Mouse (Mus musculus): ENCODE results near the gene Zfp27. TPM values are rescaled to one million over a fixed set of nuclear protein-coding genes. Genes with fewer than 3 reads are reported as not detected.

The Zfp27 gene
- total and polyA plus RNA-seq, 3 experiments: 8.4 to 9.7 (median 9.0) TPM

GRCm38 (mm10) chr7:29907206-29907605, 834 bp upstream of the Zfp27 start:
- no peaks in the 10 kb centered on the region for H3K9me3 ChIP-seq (replicated peaks; ENCODE audit: low read length)
- H3K9ac ChIP-seq (ENCODE audit: insufficient read depth, low read depth): no peak overlapping the region
- peaks cover 6 to 30% of the 10 kb centered on the region in 2 experiments for H3K4me1 ChIP-seq (ENCODE audit: control insufficient read depth in 1 of 2, insufficient read depth in 2 of 2)
- no peak for TF ChIP-seq CTCF (conservative IDR thresholded peaks at IDR 0.05 in 1 of 2, IDR thresholded peaks at IDR 0.05 in 1 of 2; ENCODE audit: low read depth in 2 of 2, low read length in 2 of 2)
- TF ChIP-seq TCF12 (IDR thresholded peaks at IDR 0.05; ENCODE audit: low read depth, low read length): no peak
- TF ChIP-seq MAFK (IDR thresholded peaks at IDR 0.05; ENCODE audit: insufficient replicate concordance, low read length): no peak
- TF ChIP-seq MEF2A (IDR thresholded peaks at IDR 0.05; ENCODE audit: borderline replicate concordance, low read depth, low read length): no peak
- no peaks in the 10 kb centered on the region for H3K27me3 ChIP-seq (replicated peaks)
- no peak overlapping the region for H3K4me2 ChIP-seq (ENCODE audit: insufficient read depth, low read depth, poor library complexity, severe bottlenecking)
- H3K4me3 ChIP-seq (replicated peaks in 1 of 3; ENCODE audit: low read depth in 2 of 3, low read length in 2 of 3, poor library complexity in 1 of 3): no peak overlapping the region
- in situ Hi-C loops (cut with MboI; ENCODE audit: low pct_ligation_motif_present, low pct_unique_long_range_greater_than_20kb, low sequenced_read_pairs): no loop called here
- H3K79me2 ChIP-seq (replicated peaks; ENCODE audit: control insufficient read depth, extremely low read depth, insufficient read depth, poor library complexity, severe bottlenecking): peaks cover 10% of the 10 kb centered on the region; the same call in 1 of the 2 replicates
- peaks cover 10 to 31% of the 10 kb centered on the region in 2 experiments for H3K36me3 ChIP-seq (replicated peaks in 1 of 2; ENCODE audit: control insufficient read depth in 1 of 2, insufficient read depth in 1 of 2, low read length in 1 of 2)
- dilution Hi-C loops (cut with MboI; ENCODE audit: extremely low pct_ligation_motif_present, extremely low pct_unique_long_range_greater_than_20kb, low sequenced_read_pairs): no loop called here
- H3K27ac ChIP-seq (ENCODE audit: insufficient read depth, low read depth): no peak overlapping the region
- no peak for DNase-seq (ENCODE audit: extremely low read depth)

- no peak for DNase-seq (ENCODE audit: extremely low read depth)
- in situ Hi-C loops (cut with MboI; ENCODE audit: low pct_ligation_motif_present, low pct_unique_long_range_greater_than_20kb, low sequenced_read_pairs): no loop called here
- Histone ChIP-seq H3K4me1 (ENCODE audit: control insufficient read depth in 1 of 2, insufficient read depth in 2 of 2) (peaks cover 6 to 30% of the 10 kb centered on the region in 2 experiments), H3K9ac (ENCODE audit: insufficient read depth, low read depth) (no peak overlapping the region), H3K9me3 (replicated peaks; ENCODE audit: low read length) (no peaks in the 10 kb centered on the region), H3K4me2 (ENCODE audit: insufficient read depth, low read depth, poor library complexity, severe bottlenecking) (no peak overlapping the region), H3K4me3 (replicated peaks in 1 of 3; ENCODE audit: low read depth in 2 of 3, low read length in 2 of 3, poor library complexity in 1 of 3) (peak overlapping the region in 1 of 3 experiments; percentile 70), H3K27ac (ENCODE audit: insufficient read depth, low read depth) (no peak overlapping the region), H3K27me3 (replicated peaks) (no peaks in the 10 kb centered on the region), H3K36me3 (replicated peaks in 1 of 2; ENCODE audit: control insufficient read depth in 1 of 2, insufficient read depth in 1 of 2, low read length in 1 of 2) (peaks cover 7 to 28% of the 10 kb centered on the region in 2 experiments), H3K79me2 (replicated peaks; ENCODE audit: control insufficient read depth, extremely low read depth, insufficient read depth, poor library complexity, severe bottlenecking) (peaks cover 10% of the 10 kb centered on the region; the same call in 1 of the 2 replicates)
- TF ChIP-seq ETS1 (conservative IDR thresholded peaks at IDR 0.05; ENCODE audit: low read depth, low read length) (no peak), NRF1 (IDR thresholded peaks at IDR 0.05; ENCODE audit: low read depth, low read length) (no peak), CTCF (conservative IDR thresholded peaks at IDR 0.05 in 1 of 2, IDR thresholded peaks at IDR 0.05 in 1 of 2; ENCODE audit: low read depth in 2 of 2, low read length in 2 of 2) (no peak), CHD1 (IDR thresholded peaks at IDR 0.05; ENCODE audit: low read depth, low read length) (no peak), CHD2 (IDR thresholded peaks at IDR 0.05; ENCODE audit: low read length) (no peak), NELFE (IDR thresholded peaks at IDR 0.05; ENCODE audit: low read depth, low read length) (no peak), RCOR1 (conservative IDR thresholded peaks at IDR 0.05; ENCODE audit: low read depth, low read length) (no peak), MYC (IDR thresholded peaks at IDR 0.05; ENCODE audit: low read depth, low read length) (no peak), MEF2A (IDR thresholded peaks at IDR 0.05; ENCODE audit: borderline replicate concordance, low read depth, low read length) (no peak), EP300 (IDR thresholded peaks at IDR 0.05; ENCODE audit: low read length) (no peak), UBTF (IDR thresholded peaks at IDR 0.05; ENCODE audit: low read depth, low read length) (no peak), BHLHE40 (IDR thresholded peaks at IDR 0.05; ENCODE audit: low read depth, low read length) (no peak), SIN3A (IDR thresholded peaks at IDR 0.05; ENCODE audit: low read length) (no peak), POLR2AphosphoS2 (IDR thresholded peaks at IDR 0.05; ENCODE audit: low read depth, low read length) (no peak), MAZ (IDR thresholded peaks at IDR 0.05; ENCODE audit: low read depth, low read length) (no peak), ZC3H11A (IDR thresholded peaks at IDR 0.05; ENCODE audit: low read depth, low read length) (no peak), TBP (conservative IDR thresholded peaks at IDR 0.05; ENCODE audit: low read depth, low read length) (no peak), IRF4 (IDR thresholded peaks at IDR 0.05; ENCODE audit: low read depth, low read length) (no peak), ZKSCAN1 (IDR thresholded peaks at IDR 0.05; ENCODE audit: borderline replicate concordance, low read depth, low read length) (no peak)
- dilution Hi-C loops (cut with MboI; ENCODE audit: extremely low pct_ligation_motif_present, extremely low pct_unique_long_range_greater_than_20kb, low sequenced_read_pairs): no loop called here
Observed at GRCm38 (mm10) chr7:29906682-29907058, 298 bp upstream of the Zfp27 start.
